Mouse (Mus musculus) brain, embryonic 14.5 days (tissue): ENCODE measurements around the gene Arid4b. TPM values are rescaled to one million over a fixed set of nuclear protein-coding genes. Genes with fewer than 3 reads are reported as not detected.

Source experiments
- DNase-seq: peaks from one replicate; pipeline ENCODE4 v3.0.0-alpha.2; 2011; ENCODE audit warnings: low read depth
- CTCF ChIP-seq: fragments of 200-500 bp; IDR thresholded peaks from 2 replicates; pipeline ENCODE4 v1.5.1; 2012; ENCODE audit warnings: inconsistent platforms, mild to moderate bottlenecking, moderate library complexity, borderline replicate concordance; ENCODE audit not compliant: insufficient read depth, insufficient read length; ENCODE audit errors: extremely low read depth
- POLR2A ChIP-seq: fragments of 200-500 bp; IDR thresholded peaks from 2 replicates; pipeline ENCODE4 v1.6.1; 2012; ENCODE audit warnings: mild to moderate bottlenecking, inconsistent platforms, borderline replicate concordance; ENCODE audit not compliant: poor library complexity, insufficient read depth, insufficient read length, severe bottlenecking; ENCODE audit errors: extremely low read depth
- polyA plus RNA-seq: library from polyadenylated mRNA; depleted of rRNA; stranded (reverse); fragments of >200 nt; gene quantifications from 2 replicates; pipeline ENCODE4 v1.2.3, GENCODE M21; 2012; rRNA removed

The Arid4b gene
- polyA plus RNA-seq, 1 experiment, result 32.2 TPM

DNA sequence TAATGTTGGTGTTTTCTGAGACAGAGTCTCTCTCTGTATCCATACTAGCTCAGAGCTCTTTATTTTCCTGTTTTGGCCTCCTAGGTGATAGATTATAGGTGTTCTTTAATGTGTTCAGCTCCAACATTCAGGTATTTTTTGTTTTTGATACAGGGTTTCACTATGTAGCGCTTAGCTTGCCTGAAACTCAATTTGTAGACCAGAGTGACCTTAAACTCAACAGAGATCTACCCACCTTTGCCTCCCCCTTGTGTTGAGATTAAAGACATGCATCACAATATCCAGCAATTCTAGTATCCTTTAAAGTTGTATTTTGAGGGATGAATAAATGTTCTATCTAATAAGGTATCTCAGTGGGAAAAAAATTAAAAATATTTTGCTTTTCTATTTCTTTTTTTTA lies 115.0 kb downstream of the Arid4b start:
- DNase-seq, result peak; percentile 35
- TF ChIP-seq CTCF, result no peak
- TF ChIP-seq POLR2A, result no peak

DNA sequence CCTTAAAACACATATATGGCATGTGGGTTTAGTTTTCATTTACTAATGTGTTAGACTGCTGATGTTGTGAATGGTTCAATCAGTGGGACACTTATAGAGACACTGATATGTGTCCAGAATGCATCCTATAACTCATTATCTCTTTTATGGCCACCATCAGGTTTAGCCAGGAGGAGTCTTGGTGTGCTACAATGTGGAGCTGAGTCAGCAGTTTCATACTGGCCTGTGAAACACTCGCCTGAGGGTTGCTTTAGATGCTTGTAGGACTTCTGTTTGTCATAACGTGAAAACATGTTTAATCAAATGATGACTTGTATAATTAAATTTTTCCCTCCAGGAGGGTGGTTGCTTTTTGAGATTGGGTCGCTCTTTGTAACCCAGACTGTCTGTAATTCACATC lies 116.6 kb downstream of the Arid4b start:
- no peak for TF ChIP-seq POLR2A
- DNase-seq, result no peak

DNA sequence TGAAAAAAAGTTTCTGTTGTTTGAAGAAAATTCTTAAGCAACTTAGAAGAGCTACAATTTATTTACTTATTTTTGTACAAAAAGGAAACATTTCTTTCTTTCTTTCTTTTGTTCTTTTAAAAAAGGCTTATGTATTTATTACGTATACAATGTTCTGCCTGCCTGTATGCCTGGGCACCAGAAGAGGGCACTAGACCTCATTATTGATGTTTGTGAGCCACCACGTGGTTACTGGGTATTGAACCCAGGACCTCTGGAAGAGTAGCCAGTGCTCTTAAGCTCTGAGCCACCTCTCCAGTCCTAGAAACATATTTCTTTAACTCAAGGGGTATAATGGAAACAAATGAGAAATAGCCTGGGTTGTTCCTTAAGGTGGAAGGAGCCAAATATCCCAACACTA lies 182.9 kb downstream of the Arid4b start:
- TF ChIP-seq POLR2A (no peak), CTCF (peak; percentile 4; the same call in 1 of the 2 replicates)
- no peak for DNase-seq

Other genes with a start within 250 kb of the Arid4b start
- gene B3galnt2, start 108.8 kb upstream of the Arid4b start, polyA plus RNA-seq, result 29.0 and 35.2 TPM in 2 replicates
- gene Tbce, start 23.6 kb upstream of the Arid4b start, polyA plus RNA-seq, result 143 and 200 TPM in 2 replicates
- 40.2 and 43.3 TPM in 2 replicates for gene Ggps1, start 256 bp downstream of the Arid4b start, polyA plus RNA-seq